Mouse (Mus musculus) left cerebral cortex, adult 9 months (tissue): ENCODE measurements around the gene Olfr181.

Source experiments
- DNase-seq, 2 experiments: peaks; one replicate each; pipeline ENCODE4 v3.0.0; 2022; ENCODE audit warnings: low spot score in 2 of 2

Gene Olfr181

DNA sequence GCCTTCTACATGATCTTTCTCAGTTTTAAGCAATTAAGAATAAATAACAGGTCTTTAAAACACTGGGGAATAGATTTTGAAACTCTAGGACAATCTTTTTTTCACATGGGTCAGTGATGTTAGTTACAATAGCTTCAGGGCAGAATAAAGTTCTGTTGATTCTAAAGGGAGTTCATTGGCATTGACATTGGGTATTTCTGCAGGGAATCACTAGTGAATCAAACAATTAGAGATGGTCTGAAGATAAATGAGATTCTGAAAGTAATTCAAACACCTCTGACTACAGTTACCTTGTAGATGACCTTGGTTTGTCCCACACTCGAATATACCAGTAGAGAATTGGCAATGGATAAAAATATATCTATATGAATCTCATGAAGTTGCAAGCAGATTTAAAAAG lies at the start of gene Olfr181:
Gene Olfr181, minus strand, starts transcription at position 101 of the 400 bp plus-strand sequence.
- no peak for DNase-seq

DNA sequence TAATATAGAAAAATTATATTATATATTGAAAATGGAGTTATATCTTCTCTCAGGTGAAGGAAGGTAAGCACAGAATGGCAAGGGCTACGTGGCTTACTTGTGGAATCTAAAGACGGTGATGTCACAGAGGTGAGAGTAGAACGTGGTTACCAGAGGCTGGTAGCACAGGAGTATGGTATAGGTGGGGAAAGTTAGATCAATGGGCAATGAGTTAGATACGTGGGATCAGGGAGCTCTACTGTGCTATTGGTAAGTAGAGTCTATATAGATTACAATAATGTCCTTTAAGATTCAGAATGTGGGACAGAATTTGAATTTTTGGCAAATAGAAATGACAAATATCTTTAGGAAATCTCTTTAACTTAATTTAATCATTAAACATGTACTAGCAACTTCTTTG lies 737 bp upstream of the Olfr181 start, which contains the start of gene Olfr180:
Gene Olfr180, minus strand, starts transcription at position 101 of the 400 bp plus-strand sequence.
- no peak for DNase-seq

DNA sequence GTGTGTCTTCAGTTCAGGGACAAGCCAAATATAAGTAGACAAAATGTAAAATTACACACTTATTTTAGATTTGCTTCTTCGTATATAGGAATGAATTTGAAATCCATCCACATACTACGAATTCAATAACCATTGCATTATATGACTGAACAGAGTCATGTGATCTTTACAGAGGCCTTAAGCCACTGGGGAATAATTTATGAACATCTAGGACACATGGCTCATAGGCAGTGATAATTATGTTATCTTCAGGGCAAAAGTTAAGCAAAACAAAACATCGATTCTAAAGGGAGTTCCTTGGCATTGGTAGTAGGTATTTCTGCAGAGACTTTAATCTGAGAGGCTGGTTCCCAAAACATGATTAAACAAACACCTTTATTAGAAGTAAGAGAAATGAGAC lies 36.6 kb downstream of the Olfr181 start, which contains the start of gene Olfr178:
Gene Olfr178, minus strand, starts transcription at position 101 of the 400 bp plus-strand sequence.
- DNase-seq, result no peak

DNA sequence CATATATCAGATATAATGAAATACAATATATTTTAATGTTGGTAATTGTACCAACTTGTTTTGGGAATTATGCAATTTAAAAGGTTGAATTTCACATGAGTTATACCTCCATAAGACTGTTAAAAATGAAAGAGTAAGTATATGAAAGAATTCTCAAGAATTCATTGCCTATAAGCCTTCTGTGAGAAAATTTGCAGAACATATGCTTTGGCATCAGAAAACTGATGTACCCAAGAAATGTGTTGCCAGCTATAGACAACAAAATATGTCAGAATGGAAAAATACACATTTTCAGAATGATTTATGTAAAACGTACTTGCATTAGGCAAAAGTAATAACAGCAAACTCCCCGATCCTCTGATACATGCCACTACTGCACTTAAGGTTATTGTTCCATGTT lies 44.1 kb downstream of the Olfr181 start:
- no peak for DNase-seq
